Mouse (Mus musculus): ENCODE measurements around the gene Rps27. TPM values are rescaled to one million over a fixed set of nuclear protein-coding genes. Genes with fewer than 3 reads are reported as not detected.

Rps27 gene
- total RNA-seq, 2 experiments from 2014 or later: 868 to 969 TPM

- intact Hi-C loops (cut with DNase I): no loop called here
- DNase-seq: no peak
Measured at GRCm38 (mm10) chr3:90241251-90241650, 27.8 kb upstream of the Rps27 start.

DNA sequence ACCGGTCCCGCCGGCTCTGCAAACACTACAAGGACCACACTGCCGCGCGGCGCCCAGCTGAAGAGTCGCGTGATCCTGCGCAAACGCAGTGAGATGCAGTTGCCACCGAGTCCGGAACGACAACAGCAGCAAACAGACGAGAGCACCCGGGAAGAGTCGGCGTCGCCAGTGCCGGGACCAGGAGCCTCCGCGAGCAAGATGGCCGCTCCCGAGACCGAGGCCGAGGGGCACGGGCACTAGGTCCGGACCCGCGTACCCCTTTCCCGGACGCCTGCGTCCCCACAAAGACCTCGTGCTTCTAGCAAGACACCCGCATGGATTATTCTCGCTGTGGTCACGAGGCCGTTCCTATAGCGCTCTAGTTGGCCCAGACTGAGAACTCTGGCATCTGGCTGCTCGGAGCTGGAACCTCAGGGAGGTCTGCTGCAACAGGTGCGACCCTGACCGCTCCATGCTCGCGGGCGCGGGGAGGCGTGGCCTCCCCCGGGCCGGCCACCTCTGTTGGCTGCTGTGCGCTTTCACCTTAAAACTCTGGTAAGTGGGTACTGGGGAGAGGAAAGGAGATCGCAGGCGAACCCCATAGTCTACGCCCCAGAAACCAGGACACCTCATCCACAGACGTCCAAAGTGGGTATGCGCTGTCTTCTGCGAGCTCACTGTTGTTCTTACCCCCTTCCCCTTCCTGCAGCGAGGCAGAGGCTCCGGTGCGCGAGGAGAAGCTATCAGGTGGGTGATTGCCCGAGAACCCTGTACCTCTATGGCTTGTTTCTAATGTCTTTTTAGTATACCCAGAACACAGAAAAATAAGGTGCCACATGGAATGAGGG lies 18.3 kb upstream of the Rps27 start, which contains the start of gene Jtb:
Jtb (plus strand) TSS at position 91 of the 827 bp plus-strand sequence.
- intact Hi-C loops (cut with DNase I): no loop called here
- DNase-seq: peak; percentile 90 to 91

- intact Hi-C loops (cut with DNase I): no loop called here
- DNase-seq: no peak
Measured at GRCm38 (mm10) chr3:90231075-90231474, 17.6 kb upstream of the Rps27 start.

DNA sequence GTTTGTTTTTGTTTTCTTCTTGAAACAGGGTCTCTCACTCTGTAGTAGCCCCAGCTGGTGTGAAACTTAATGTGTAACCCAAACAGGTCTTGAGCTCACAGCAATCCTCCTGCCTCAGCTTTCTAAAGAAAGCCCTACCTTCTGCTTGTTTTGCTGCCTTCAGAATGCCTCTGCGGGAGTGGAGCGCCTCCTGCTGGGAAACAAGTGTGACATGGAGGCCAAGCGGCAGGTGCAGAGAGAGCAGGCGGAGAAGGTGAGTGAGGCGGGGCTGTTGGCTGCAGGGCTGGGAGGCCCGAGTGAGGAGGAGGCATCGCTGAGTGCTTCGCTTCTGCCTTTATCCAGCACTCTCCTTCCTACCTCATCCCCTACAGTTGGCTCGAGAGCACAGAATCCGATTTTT lies 10.9 kb upstream of the Rps27 start:
- intact Hi-C loops (cut with DNase I): no loop called here
- no peak for DNase-seq

- intact Hi-C loops (cut with DNase I): no loop called here
- DNase-seq: no peak
Measured at GRCm38 (mm10) chr3:90222941-90223340, 9.5 kb upstream of the Rps27 start.

- no peak for DNase-seq
- intact Hi-C loops (cut with DNase I): no loop called here
Measured at GRCm38 (mm10) chr3:90222455-90222854, 9.0 kb upstream of the Rps27 start.

DNA sequence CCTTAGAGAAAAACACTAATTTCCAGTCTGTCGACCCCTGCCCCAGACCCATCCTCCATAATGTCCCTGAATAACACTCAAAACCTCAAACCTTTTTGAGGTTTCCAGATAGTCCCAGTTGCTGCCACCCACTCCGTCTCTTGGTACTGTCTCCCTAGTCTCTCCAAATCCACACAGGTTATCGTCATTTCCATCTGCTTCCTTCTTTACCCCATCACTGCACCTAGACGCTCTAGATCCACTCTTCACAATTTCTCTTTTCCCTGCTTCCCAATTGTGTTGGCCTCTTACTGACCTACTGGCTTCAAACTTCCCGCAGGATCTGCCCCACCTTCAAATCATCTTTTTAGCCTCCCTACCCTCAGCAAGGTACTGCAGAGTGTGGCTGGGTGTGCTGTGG lies 7.7 kb upstream of the Rps27 start:
- DNase-seq: no peak
- intact Hi-C loops (cut with DNase I): loop anchor here (2.0 kb wide), 1 partner anchor 28 kb away; the partner anchor contains the start of gene Slc39a1

DNA sequence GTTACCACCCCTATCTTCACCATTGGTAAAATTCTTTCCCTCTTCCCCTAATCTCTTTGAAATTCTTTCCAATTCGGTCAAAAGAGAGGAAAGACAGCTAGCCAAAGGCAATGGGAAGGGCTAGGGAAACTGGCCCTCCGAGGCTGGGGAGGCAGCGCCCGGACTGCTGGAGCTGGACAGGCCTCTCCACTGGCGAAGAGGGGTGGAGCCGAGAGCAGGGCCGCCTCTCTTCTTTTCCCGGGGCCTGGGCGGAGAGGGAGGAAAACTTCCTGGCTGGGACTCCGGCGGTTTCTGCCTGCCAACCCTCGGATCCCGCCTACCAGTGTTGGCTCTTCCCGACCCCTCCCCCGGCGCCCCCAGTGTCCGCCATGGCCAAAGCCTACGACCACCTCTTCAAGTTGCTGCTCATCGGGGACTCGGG lies 7.1 kb upstream of the Rps27 start:
- intact Hi-C loops (cut with DNase I): loop anchor here (1.0 to 2.0 kb wide), 2 partner anchors 28 to 153 kb away; partner anchors contain the start of gene Slc39a1
- DNase-seq: peak; percentile 82 to 86

DNA sequence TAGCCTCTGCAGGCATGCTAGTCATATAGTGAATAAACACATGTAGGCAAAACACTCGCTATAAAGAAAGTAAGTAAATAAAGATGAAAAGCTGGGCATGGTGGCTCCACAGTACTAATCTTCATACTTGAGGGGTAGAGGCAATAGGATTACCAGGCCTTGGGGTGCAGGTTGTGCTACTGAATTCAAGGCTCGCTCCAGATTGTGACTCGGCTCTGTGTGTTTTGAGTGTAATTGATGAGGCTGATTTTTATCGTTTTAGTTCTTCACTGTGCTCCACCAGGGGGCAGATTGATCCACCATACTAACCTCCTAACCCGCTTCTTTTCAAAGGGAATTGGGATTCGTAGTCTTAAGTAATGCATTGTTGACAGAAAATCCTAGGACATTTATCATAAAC lies 6.6 kb upstream of the Rps27 start:
- intact Hi-C loops (cut with DNase I): loop anchor here (1.0 to 2.0 kb wide), 2 partner anchors 29 to 153 kb away; partner anchors contain the start of gene Slc39a1
- peak; percentile 42 to 57 for DNase-seq

DNA sequence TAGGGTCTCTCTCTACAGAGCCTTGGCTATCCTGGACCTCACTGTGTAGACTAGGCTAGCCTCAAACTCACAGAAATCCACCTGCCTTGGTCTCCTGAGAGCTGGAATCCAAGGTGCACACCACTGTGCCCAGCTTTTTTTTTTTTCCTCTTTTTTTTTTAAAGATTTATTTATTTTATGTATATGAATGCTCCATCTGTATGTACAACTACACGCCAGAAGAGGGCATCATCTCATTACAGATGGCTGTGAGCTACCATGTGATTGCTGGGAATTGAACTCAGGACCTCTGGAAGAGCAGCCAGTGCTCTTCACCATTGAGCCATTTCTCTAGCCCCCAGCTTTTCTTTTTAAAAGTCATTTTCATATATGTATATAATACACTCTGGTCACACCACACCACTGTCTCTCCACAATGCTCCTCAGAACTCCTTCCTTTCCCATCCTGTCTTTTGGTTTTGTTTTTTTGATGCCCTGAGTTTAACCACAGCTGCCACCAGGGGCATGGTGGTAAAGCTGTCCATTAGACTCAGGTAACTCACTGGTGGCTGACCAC lies 2.5 kb upstream of the Rps27 start:
- intact Hi-C loops (cut with DNase I): no loop called here
- DNase-seq: no peak

DNA sequence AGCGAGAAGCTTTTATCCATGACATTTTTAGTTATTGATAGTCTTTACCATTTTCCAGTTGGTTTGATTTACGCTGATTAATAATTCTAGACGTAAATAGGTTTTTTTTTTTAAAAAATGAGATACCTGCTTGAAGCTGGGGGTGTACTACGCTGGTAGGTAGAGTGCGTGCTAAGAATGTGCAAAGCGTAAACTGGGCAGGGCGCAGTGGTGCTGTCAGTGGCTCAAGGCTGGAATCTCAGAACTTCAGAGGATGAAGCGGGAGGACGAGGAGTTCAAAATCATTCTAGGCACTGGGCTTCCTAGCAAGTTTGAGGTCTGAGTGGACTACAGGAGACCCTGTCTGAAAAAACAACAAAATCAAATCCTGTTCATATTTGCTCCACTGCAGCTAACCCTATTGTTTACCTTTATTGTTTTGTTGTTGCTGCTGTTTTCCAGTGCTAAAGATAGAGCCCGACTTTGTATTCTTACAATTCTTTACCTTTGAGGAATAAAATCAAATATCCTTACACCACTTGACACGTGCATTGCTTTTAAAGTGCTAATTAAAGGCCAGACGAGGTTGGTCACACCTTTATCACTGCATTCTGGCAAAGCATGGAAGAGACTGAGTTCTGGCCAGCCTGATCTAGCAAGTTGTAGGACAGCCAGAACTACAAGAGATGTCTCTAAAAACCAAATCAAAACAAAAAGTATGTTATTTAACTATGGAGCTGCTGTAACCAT lies 669 bp upstream of the Rps27 start:
- no peak for DNase-seq
- intact Hi-C loops (cut with DNase I): loop anchor here (5.0 kb wide), 1 partner anchor 132 kb away; no protein-coding TSS in a partner anchor

DNA sequence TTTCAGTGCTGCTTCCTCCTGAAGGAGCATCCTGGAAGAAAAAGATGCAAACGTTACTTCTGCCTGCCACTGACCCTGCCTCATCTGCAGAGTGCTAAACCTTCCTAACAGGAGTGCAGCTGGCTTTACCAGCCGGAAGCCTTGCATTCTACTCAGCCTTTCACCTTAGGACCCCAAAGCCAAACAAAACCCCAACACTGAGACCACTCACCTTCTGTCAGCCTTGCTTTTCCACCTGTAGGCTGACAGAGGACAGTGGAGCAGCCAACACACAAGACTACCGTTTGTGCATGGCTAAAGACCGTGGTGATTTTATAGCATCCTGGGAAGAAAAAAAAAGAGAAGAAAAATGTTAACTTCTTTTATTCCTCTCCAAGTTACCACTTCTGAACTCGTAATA lies 728 bp downstream of the Rps27 start:
- no peak for DNase-seq
- intact Hi-C loops (cut with DNase I): loop anchor here (5.0 kb wide), 1 partner anchor 130 kb away; no protein-coding TSS in a partner anchor

- no peak for DNase-seq
- intact Hi-C loops (cut with DNase I): loop anchor here (5.0 kb wide), 1 partner anchor 129 kb away; no protein-coding TSS in a partner anchor
Measured at GRCm38 (mm10) chr3:90211475-90212398, 1.7 kb downstream of the Rps27 start.

GRCm38 (mm10) chr3:90209908-90210566 lies 3.4 kb downstream of the Rps27 start:
- DNase-seq: no peak
- intact Hi-C loops (cut with DNase I): loop anchor here (5.0 kb wide), 1 partner anchor 128 kb away; no protein-coding TSS in a partner anchor

DNA sequence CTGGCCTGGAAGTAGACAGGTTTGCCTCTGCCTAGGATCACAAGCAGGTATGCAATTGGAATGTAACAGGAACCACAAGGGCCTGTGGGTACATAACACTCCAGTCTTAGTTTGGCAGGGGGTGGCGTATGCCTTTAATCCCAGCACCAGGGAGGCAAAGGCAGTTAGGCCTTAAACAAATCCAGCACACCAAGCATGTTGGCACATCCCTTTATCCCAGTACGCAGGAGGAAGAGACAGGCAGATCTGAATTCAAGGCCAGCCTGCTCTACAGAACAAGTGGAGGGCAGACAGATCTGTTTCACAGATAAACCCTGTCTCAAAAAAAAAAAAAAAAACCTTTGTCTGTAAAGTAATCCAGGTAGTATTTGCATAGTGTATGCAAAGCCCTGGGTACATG lies 4.8 kb downstream of the Rps27 start:
- no peak for DNase-seq
- intact Hi-C loops (cut with DNase I): no loop called here

- intact Hi-C loops (cut with DNase I): no loop called here
Measured at GRCm38 (mm10) chr3:90204582-90204981, 8.9 kb downstream of the Rps27 start.

DNA sequence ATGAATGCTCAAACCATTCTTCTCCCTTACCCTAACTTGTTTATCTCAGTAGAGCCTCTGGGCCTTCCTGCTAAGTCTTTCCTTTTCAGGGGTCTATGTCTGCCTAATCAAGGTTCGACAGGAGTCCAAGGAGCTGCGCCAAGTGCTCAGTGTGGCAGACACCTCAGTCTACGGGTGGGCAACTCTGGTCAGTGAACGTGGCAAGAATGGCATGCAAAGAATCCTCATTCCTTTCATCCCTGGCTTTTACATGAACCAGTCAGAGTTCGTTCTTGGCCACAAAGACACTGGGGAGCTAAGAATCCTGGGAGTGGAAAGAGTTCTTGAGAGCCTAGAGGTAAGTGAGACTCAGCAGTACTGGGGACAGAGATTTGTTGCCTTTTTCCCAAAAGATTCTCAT lies 9.8 kb downstream of the Rps27 start:
- intact Hi-C loops (cut with DNase I): no loop called here
- DNase-seq: no peak

More at GRCm38 (mm10) chr3:90204582-90204981, 8.9 kb downstream of the Rps27 start:
- DNase-seq: no peak

DNA sequence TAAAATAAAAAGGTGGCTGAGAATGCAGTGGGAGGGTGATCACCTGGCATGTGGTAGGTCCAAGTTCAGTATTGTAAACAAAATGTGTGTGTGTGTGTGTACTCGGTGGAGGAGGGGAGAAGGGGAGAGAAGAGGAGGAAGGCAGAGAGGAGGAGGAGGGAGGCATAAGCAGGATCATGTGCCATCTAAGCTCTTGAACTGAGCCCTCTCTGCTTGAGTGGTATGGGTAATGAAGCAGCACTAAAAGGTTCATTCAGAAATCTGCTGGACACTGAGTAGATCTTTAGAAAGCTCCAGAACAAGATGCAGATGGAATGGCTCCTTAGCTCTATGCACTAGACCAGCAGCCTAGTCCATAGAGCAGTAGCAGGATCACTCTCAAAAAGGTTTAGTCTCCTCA lies 10.6 kb downstream of the Rps27 start:
- DNase-seq: no peak
- intact Hi-C loops (cut with DNase I): no loop called here

DNA sequence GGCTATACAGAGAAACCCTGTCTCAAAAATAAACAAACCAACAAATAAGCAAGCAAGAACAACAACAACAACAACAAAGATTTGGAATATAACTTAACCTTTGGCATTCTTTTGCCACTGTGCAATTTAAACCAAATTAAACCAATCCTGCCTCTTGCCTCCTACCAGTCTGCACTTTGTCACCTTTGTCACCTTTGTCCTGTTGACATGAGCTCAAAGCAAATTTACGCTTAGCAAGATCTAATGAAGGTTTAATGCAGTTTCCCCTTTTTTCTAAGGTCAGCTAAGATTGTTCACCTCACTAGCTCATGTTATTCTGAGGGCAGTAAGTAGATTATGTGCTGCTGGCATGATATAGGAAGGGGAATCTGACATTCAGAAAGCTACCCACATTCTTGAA lies 15.9 kb downstream of the Rps27 start:
- DNase-seq: no peak
- intact Hi-C loops (cut with DNase I): no loop called here
